Mouse (Mus musculus) limb, embryonic 13.5 days (tissue): Measurements from ENCODE around the gene Clca3b. TPM values are rescaled to one million over a fixed set of nuclear protein-coding genes. Genes with fewer than 3 reads are reported as not detected.
"Not testable (repeated sequence)": the region's sequence is repeated elsewhere in the genome, so short reads cannot be mapped to it uniquely, and the experiment has no call there.

ENCODE experiments used
- ATAC-seq: fragments of 200-750 bp; cut with Nextera tagmentation; 2 replicates; pipeline ENCODE4 v1.8.0; 2017; ENCODE audit warnings: low read depth, moderate number of reproducible peaks, moderate TSS enrichment; ENCODE audit not compliant: low FRiP score
- H3K27ac ChIP-seq: fragments of 300-500 bp; sonication (generic); 2 replicates; pipeline ENCODE4 v1.5.1; 2015; ENCODE audit warnings: inconsistent platforms, mild to moderate bottlenecking, moderate library complexity
- H3K27me3 ChIP-seq: fragments of 300-500 bp; sonication (generic); 2 replicates; pipeline ENCODE4 v1.6.1; 2015; ENCODE audit warnings: mild to moderate bottlenecking, inconsistent platforms
- H3K36me3 ChIP-seq: fragments of 300-500 bp; sonication (generic); 2 replicates; pipeline ENCODE4 v1.6.1; 2015; ENCODE audit warnings: inconsistent platforms, mild to moderate bottlenecking, moderate library complexity
- H3K4me1 ChIP-seq: fragments of 300-500 bp; sonication (generic); 2 replicates; pipeline ENCODE4 v1.6.1; 2015; ENCODE audit warnings: inconsistent platforms
- H3K4me2 ChIP-seq: fragments of 300-500 bp; sonication (generic); replicated peaks from 2 replicates; pipeline ENCODE4 v1.6.1; 2015; ENCODE audit warnings: inconsistent platforms, mild to moderate bottlenecking, moderate library complexity
- H3K4me3 ChIP-seq: fragments of 300-500 bp; sonication (generic); 2 replicates; pipeline ENCODE4 v1.5.1; 2015; ENCODE audit warnings: moderate library complexity, mild to moderate bottlenecking, inconsistent platforms
- H3K9ac ChIP-seq: fragments of 300-500 bp; sonication (generic); 2 replicates; pipeline ENCODE4 v1.6.1; 2015; ENCODE audit warnings: mild to moderate bottlenecking, inconsistent platforms
- H3K9me3 ChIP-seq: fragments of 300-500 bp; sonication (generic); 2 replicates; pipeline ENCODE4 v1.6.1; 2016; ENCODE audit warnings: inconsistent platforms
- WGBS: fragments of 180-500 bp; shearing (Covaris S2); methylation state at CpG from one replicate; pipeline ENCODE4 v1.1.7; 2015; 5-methylcytosine and 5-hydroxymethylcytosine counted together
- polyA plus RNA-seq: library from polyadenylated mRNA; unstranded; fragments of >200 nt; fragmentation: Nextera tagmentation; extraction: Ambion mirVana; gene quantifications from 2 replicates; pipeline ENCODE4 v1.2.1, GENCODE M21; 2015

Clca3b gene
- polyA plus RNA-seq, 1 experiment from 2014 or later: not detected

- H3K27ac ChIP-seq, H3K27me3 ChIP-seq, H3K9me3 ChIP-seq, H3K36me3 ChIP-seq, ATAC-seq, H3K4me1 ChIP-seq, H3K4me3 ChIP-seq, H3K9ac ChIP-seq, H3K4me2 ChIP-seq: not testable (repeated sequence)
- 63% methylated on average over 16 of the region's 17 CpGs for whole genome bisulfite sequencing
These were observed 40.8 kb downstream of the Clca3b start for GRCm38 (mm10) chr3:144808153-144808925.

- H3K27me3 ChIP-seq, ATAC-seq, H3K36me3 ChIP-seq, H3K27ac ChIP-seq, H3K4me3 ChIP-seq, H3K9ac ChIP-seq, H3K4me1 ChIP-seq, H3K9me3 ChIP-seq, H3K4me2 ChIP-seq: not testable (repeated sequence)
- 78% methylated on average over 2 of the region's 2 CpGs for WGBS
These were observed 42.5 kb downstream of the Clca3b start for GRCm38 (mm10) chr3:144806626-144807025.

- no peak overlapping the region for H3K4me2 ChIP-seq
- no peaks in the 10 kb centered on the region for H3K9me3 ChIP-seq
- 27% methylated on average over 8 of the region's 8 CpGs for WGBS
- no peaks in the 10 kb centered on the region for H3K4me1 ChIP-seq
- H3K27me3 ChIP-seq: no peaks in the 10 kb centered on the region
- H3K36me3 ChIP-seq: no peaks in the 10 kb centered on the region
- H3K27ac ChIP-seq: no peak overlapping the region
- ATAC-seq: no peak
- H3K9ac ChIP-seq: no peak overlapping the region
- no peak overlapping the region for H3K4me3 ChIP-seq
These were observed 47.3 kb downstream of the Clca3b start for GRCm38 (mm10) chr3:144801861-144802260.

- Histone ChIP-seq H3K4me3 (no peak overlapping the region), H3K4me2 (no peak overlapping the region), H3K27ac (no peak overlapping the region), H3K36me3 (no peaks in the 10 kb centered on the region), H3K27me3 (no peaks in the 10 kb centered on the region), H3K9ac (no peak overlapping the region), H3K4me1 (no peaks in the 10 kb centered on the region), H3K9me3 (no peaks in the 10 kb centered on the region)
- no peak for ATAC-seq
- WGBS: 81% methylated on average over 11 of the region's 11 CpGs
These were observed 63.7 kb downstream of the Clca3b start for GRCm38 (mm10) chr3:144785181-144786148.

Other genes with a start within 250 kb of the Clca3b start
- 116 and 126 TPM in 2 replicates for gene Sh3glb1, start 129.0 kb downstream of the Clca3b start, polyA plus RNA-seq
- 0.42 and 0.77 TPM in 2 replicates for gene Clca3a1, start 88.4 kb downstream of the Clca3b start, polyA plus RNA-seq
- 0.32 TPM in 1 of 2 replicates, not detected in the other for gene Clca3a2, start 29.9 kb downstream of the Clca3b start, polyA plus RNA-seq
- gene Clca4b, start 83.2 kb upstream of the Clca3b start, polyA plus RNA-seq: 0.06 TPM in 1 of 2 replicates, not detected in the other
- gene Clca4a, start 125.7 kb upstream of the Clca3b start, polyA plus RNA-seq: 0.06 TPM in 1 of 2 replicates, not detected in the other
- gene Clca1, start 183.4 kb upstream of the Clca3b start, polyA plus RNA-seq: 0.08 TPM in 1 of 2 replicates, not detected in the other